Mouse (Mus musculus): Measurements from ENCODE around the gene Sh3rf1.
A peak's percentile ranks its signal among the peaks of the same experiment; 100 is the strongest.

Gene Sh3rf1

DNA sequence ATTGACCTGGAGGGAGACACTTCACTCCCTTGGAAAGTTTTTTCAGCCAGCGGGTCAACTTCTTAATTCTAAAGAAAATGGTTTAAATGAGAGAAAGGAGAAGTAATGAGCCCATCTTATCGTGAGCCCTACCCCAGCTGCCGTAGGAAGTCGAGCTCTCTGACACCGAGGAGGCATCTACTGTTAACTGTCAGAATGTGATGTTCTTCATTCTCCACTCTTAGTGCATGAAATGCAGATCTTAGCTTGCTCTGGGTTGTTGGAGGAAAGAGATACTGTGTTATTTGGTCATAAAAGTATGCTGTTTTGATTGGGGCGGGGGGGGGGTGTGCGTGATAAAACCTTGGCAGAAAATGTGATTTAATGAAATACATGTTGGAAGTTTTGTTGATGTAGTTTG is 62.7 kb downstream of the Sh3rf1 start:
- no peak for DNase-seq (ENCODE audit: low read depth)

GRCm38 (mm10) chr8:61286795-61287385 is 63.2 kb downstream of the Sh3rf1 start:
- DNase-seq (ENCODE audit: low read depth): no peak

- DNase-seq (ENCODE audit: low read depth): no peak
These were observed 64.4 kb downstream of the Sh3rf1 start for GRCm38 (mm10) chr8:61288006-61288566.

GRCm38 (mm10) chr8:61288676-61289075 is 65.0 kb downstream of the Sh3rf1 start:
- DNase-seq (ENCODE audit: low read depth): no peak

DNA sequence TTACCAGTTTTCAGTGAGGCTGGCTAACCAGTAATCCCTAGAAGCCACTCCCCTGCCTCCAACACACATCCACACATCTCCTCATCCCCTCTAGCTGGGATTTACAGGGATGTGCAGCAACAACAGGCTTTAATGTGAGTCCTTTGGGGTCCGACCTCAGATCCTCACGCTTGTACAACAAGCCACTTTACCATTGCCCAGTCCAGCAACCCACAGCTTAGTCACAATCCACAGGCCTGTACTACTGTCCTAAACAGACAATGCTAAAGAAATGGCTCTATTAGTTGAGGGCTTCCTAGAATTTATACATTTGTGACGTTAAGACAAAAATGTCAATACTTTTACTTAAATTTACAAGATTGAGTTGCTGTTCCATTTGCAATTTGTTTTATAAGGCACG is 71.4 kb downstream of the Sh3rf1 start:
- DNase-seq (ENCODE audit: low read depth): no peak

DNA sequence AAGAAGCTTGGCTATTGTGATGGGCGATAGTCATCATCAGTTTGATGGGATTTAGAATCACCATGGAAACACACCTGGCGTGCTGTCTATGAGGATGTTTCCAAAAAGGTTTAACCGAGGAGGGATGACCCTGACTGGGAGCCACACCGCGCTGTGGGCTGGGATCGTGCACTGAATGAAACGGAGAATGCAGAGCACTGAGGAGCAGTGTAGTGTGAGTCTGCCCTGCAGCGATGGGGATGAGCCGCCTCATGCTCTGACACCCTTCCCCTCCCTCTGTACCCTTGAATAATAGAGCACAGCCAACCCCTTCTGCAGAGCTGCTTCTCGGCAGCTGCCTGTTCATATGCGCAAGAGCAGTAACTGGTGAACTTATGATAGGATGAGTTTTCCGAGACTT is 71.8 kb downstream of the Sh3rf1 start:
- no peak for DNase-seq (ENCODE audit: low read depth)

DNA sequence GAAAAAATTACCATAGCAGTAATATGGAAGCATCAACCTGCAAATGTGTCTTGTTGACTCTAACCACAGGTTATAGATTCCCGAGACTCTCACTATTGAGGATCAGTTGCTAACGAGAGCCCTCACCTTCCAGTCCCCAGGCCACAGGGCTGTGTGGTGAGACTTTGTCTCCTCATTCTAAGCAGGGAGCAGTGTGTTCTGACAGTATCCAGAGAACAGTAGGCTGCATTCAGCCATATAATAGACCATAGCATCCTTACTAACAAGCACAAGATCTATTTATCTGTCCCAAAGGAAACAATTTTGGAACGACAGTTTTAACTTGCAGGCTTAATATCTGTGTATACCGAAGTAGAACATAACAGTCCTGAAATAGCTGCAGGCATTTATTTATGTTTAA is 75.2 kb downstream of the Sh3rf1 start:
- no peak for DNase-seq (ENCODE audit: low read depth)

- no peak for DNase-seq (ENCODE audit: low read depth)
These were observed 77.8 kb downstream of the Sh3rf1 start for GRCm38 (mm10) chr8:61301298-61302028.

DNA sequence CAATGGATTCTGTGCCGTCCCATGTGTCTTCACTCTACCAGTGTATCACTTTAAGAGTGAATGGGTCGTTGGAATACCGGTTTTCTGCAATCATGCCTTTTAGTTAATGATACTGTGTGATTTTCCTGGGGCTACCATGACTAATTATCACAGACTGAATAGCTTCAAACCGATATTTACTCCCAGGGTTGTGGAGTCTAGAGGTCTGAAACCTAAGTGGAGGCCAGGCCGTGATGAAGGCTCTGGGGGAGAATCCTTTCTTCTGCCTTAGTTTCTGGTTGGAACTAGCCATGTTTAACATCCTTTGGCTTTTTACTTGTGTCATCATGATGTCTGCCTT is 78.3 kb downstream of the Sh3rf1 start:
- DNase-seq (ENCODE audit: low read depth): no peak

DNA sequence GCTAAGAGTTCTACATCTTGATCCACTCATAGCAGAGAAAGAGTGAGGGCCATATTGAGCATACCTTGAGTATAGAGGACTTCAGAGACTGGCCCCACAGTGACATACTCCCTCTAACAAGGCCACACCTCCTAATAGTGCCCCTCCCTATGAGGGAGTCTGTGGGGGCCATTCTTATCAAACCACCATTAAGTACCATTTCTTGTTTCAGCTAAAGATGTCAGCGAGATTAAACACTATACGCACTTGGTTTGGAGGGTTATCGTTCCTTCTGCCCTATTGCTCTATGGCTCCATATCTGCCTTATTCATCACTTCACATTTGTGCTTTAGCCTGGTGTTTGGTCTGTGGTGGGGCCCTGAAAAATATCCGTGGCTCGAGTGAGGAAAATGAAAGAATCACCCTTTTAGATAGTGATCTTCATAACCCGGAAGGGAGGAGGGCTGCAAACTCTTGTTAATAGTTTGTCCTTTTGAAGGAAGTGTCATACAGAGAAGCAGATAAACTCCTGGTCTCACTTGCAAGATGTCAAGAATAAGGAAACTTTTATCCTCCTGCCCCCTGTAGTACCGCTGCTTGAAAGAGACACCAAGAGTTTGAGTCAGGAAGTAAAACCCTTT is 81.9 kb downstream of the Sh3rf1 start:
- peak; percentile 65 for DNase-seq (ENCODE audit: low read depth)

GRCm38 (mm10) chr8:61306501-61307112 is 82.9 kb downstream of the Sh3rf1 start:
- no peak for DNase-seq (ENCODE audit: low read depth)

DNA sequence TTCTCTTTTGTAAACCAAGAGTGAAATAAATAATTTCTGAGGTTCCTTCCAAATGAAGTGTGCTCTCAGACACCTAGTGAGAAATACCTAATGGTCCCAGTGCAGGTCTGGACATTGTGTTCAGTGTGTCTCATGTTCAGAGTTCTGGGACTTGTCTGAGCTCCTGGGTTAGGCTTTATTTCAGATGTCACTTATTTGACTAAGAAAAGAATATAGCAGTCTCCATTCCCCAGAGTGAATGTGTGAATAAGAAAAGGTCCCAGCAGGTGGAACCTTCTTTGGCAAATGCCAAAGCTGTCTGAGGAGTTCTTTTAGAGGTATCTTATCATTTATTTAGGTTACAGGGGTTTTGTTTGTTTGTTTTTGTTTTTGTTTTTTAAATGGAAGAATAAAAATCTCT is 85.2 kb downstream of the Sh3rf1 start:
- no peak for DNase-seq (ENCODE audit: low read depth)

DNA sequence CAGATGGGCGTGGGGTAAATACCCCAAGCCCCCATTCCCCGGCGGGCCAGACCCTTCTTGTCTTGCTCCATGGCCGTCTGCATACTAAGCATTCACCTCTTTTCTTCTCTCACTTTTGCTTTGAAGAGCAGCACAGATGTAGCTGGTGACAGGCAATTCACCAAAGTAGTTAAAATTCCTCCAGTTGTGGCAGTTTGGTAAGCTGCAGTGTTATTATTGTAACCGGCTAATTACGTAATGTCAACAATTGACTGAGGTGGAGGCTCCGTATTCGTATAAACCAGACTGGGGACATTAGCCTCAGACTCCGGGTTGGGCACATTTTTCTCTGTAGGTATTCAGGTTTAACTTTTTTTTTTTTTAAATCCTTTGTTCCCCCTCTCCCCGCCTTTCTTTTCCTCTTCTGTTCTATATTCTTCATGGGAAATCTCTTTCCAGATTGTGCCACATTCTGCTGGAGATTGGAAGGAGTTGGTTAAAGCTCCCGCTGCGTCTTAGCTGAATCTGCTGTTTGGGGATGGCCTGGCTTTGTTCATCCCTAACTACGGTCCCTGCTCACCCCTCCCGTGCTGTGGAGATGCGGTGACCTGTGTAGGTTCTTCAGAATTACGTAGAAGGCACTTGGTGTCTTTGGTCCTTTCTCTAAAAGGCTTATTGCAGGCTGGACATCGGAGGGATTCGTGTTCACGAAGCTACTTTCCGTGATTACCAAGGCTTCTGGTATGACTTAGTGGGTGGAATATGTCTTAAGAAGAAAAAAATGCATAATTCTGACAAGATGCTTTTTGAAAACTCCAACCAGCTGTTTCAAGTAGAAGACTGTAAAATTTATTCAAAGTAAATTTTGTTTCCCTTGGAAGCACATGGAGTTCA is 86.1 kb downstream of the Sh3rf1 start:
- no peak for DNase-seq (ENCODE audit: low read depth)

DNA sequence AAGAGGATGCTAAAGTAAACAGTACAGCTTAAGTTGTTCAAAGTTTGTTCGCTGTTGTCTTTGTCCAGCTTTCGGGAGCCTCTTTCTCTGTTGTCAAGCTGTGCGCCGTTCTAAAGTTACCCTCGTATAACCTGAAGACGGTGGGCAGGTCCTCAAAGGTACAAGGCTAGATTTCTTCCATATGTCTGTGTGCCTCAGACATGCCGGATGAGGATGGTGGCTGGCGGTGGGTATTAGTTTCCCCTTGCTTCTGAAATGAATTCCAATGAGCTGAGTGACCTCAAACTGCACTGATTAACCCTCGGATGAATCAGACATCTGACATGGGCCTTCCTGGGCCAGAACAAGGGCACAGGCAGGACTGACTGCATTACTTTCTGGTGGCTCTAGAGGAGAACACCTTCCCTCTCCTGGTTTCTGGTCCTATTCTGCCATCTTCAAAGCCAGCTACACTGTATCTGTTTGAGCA is 86.8 kb downstream of the Sh3rf1 start:
- no peak for DNase-seq (ENCODE audit: low read depth)

- DNase-seq (ENCODE audit: low read depth): no peak
These were observed 89.3 kb downstream of the Sh3rf1 start for GRCm38 (mm10) chr8:61313016-61313415.

DNA sequence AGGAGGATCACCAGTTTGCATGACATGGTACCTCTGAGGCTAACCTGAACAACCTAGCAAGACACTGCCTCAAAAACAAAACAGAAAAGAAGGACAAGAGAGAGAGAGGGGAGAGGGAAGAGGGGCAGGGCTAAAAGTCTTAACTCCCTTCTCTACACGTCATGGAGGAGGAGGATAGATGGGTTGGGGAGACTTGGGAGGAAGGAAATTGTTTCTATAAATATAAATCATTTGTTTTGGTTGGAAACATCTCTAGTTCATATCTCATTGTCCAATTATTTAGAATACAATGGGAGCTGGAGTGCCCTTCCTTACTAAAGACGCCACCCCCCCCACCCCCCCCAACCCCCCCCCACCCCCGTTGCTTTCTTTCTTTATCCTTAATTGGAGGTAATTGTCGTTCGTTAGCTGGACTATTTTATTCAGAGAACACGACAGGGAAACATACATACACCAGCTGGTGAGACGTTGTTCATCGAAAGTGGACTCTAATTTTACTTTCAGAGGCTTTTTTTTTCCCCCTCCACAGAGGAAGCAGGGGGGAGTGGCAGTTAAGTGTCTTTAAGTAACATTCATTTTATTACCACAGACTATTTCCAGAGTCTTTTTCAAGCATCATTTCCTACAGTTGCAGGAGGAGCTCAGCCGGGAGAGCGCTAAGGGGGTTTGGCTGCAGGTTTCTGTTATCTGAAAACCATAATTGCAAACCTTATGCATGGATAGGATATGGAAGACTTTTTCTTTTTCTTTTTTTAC is 92.5 kb downstream of the Sh3rf1 start:
- peak; percentile 34 for DNase-seq (ENCODE audit: low read depth)

GRCm38 (mm10) chr8:61316813-61317534 is 93.3 kb downstream of the Sh3rf1 start:
- DNase-seq (ENCODE audit: low read depth): no peak

DNA sequence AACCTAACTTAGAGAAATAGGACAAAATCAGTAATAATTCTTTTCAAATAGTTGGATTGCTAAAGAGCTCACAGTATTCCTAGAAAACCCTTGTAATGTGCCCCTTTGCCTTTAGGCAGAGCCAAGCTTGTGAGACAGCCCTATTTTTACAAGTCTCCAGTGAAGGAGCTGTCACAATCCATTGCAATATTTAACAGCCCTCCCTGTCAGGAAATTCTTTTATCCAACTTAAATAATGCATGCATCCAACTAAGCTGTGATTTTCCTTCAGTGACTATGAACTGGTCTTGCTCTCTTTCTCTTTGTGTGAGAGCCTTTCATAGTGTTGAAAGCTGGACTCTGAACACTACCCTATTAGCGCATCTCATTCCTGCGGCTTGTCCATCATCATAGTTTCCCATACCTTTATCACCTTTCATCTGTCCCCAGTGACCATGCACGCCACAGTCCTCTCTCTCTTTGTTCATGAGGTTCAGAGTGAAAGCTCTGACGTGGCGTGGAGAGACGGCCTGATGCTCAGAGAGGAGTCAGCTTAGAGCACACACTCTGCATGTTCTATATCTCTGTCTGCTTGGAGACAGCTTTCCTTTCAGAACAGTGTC is 94.0 kb downstream of the Sh3rf1 start:
- DNase-seq (ENCODE audit: low read depth): peak; percentile 16

- peak; percentile 79 for DNase-seq (ENCODE audit: low read depth)
These were observed 97.5 kb downstream of the Sh3rf1 start for GRCm38 (mm10) chr8:61321216-61321615.

- DNase-seq (ENCODE audit: low read depth): no peak
These were observed 98.1 kb downstream of the Sh3rf1 start for GRCm38 (mm10) chr8:61321780-61322179.
